Mouse (Mus musculus): ENCODE data around the gene Retnla. TPM values are rescaled to one million over a fixed set of nuclear protein-coding genes. Genes with fewer than 3 reads are reported as not detected.

Retnla gene
- polyA plus RNA-seq (2012; rRNA removed; ENCODE audit: low replicate concordance), result 2.0 and 2.8 TPM in 2 replicates

GRCm38 (mm10) chr16:48842266-48842665 lies at the start of gene Retnla:
Gene Retnla (plus strand): TSS chr16:48842551.

GRCm38 (mm10) chr16:48816695-48817094 lies 25.7 kb upstream of the Retnla start, which contains the start of gene Retnlb:
Gene Retnlb (plus strand): TSS chr16:48816856.

GRCm38 (mm10) chr16:48872321-48872720 lies 30.0 kb downstream of the Retnla start, which contains the start of gene Retnlg:
Gene Retnlg (plus strand): TSS chr16:48872621.

Other genes starting within 250 kb of the Retnla start
- gene Trat1, start 70.5 kb upstream of the Retnla start, polyA plus RNA-seq (2012; rRNA removed; ENCODE audit: low replicate concordance), result 0.04 and 0.07 TPM in 2 replicates
- gene Retnlb, start 25.7 kb upstream of the Retnla start, polyA plus RNA-seq (2012; rRNA removed; ENCODE audit: low replicate concordance), result 0.50 TPM in 1 of 2 replicates, not detected in the other
- 1.4 and 4.5 TPM in 2 replicates for gene Retnlg, start 30.1 kb downstream of the Retnla start, polyA plus RNA-seq (2012; rRNA removed; ENCODE audit: low replicate concordance)
- 0.15 and 0.30 TPM in 2 replicates for gene Dzip3, start 151.6 kb downstream of the Retnla start, polyA plus RNA-seq (2012; rRNA removed; ENCODE audit: low replicate concordance)
- 0.33 and 0.54 TPM in 2 replicates for gene Cip2a, start 151.6 kb downstream of the Retnla start, polyA plus RNA-seq (2012; rRNA removed; ENCODE audit: low replicate concordance)
- gene Myh15, start 214.9 kb downstream of the Retnla start, polyA plus RNA-seq (2012; rRNA removed; ENCODE audit: low replicate concordance), result not detected in 2 replicates

Data from duodenum, adult 2 months (tissue).